Mouse (Mus musculus): ENCODE results near the gene Plcxd2.

Plcxd2 gene

GRCm38 (mm10) chr16:45937381-45937780 is 72.6 kb downstream of the Plcxd2 start:
- DNase-seq (ENCODE audit: low read depth, low spot score) = no peak

GRCm38 (mm10) chr16:45936521-45936920 is 73.5 kb downstream of the Plcxd2 start:
- DNase-seq (ENCODE audit: low read depth, low spot score) = no peak

GRCm38 (mm10) chr16:45935956-45936483 is 74.0 kb downstream of the Plcxd2 start:
- DNase-seq (ENCODE audit: low read depth, low spot score) = peak; percentile 65

GRCm38 (mm10) chr16:45934721-45935407 is 75.2 kb downstream of the Plcxd2 start:
- DNase-seq (ENCODE audit: low read depth, low spot score) = no peak

- no peak for DNase-seq (ENCODE audit: low read depth, low spot score)
These were observed 79.7 kb downstream of the Plcxd2 start for GRCm38 (mm10) chr16:45930308-45930707.

GRCm38 (mm10) chr16:45928090-45928489 is 81.9 kb downstream of the Plcxd2 start:
- DNase-seq (ENCODE audit: low read depth, low spot score) = no peak

- no peak for DNase-seq (ENCODE audit: low read depth, low spot score)
These were observed 82.4 kb downstream of the Plcxd2 start for GRCm38 (mm10) chr16:45927601-45928000.

GRCm38 (mm10) chr16:45926875-45927274 is 83.1 kb downstream of the Plcxd2 start:
- no peak for DNase-seq (ENCODE audit: low read depth, low spot score)

GRCm38 (mm10) chr16:45923731-45924424 is 86.1 kb downstream of the Plcxd2 start:
- DNase-seq (ENCODE audit: low read depth, low spot score) = no peak

GRCm38 (mm10) chr16:45922546-45923229 is 87.3 kb downstream of the Plcxd2 start:
- DNase-seq (ENCODE audit: low read depth, low spot score) = no peak

- DNase-seq (ENCODE audit: low read depth, low spot score) = no peak
These were observed 90.4 kb downstream of the Plcxd2 start for GRCm38 (mm10) chr16:45919572-45919971.

Data from ES-CJ7 (cell line).